Mouse (Mus musculus) neural tube, embryonic 13.5 days (tissue): ENCODE results near the gene Cdon. TPM values are rescaled to one million over a fixed set of nuclear protein-coding genes. Genes with fewer than 3 reads are reported as not detected.
A peak's percentile ranks its signal among the peaks of the same experiment; 100 is the strongest.
"Not testable (repeated sequence)": the region's sequence is repeated elsewhere in the genome, so short reads cannot be mapped to it uniquely, and the experiment has no call there.

ENCODE experiments used
- ATAC-seq: fragments of 200-750 bp; cut with Nextera tagmentation; 2 replicates; pipeline ENCODE4 v1.8.0; 2017; ENCODE audit warnings: low read depth, mild to moderate bottlenecking, moderate TSS enrichment, moderate library complexity
- H3K27ac ChIP-seq: fragments of 300-500 bp; sonication (generic); replicated peaks from 2 replicates; pipeline ENCODE4 v1.5.1; 2015; ENCODE audit warnings: moderate library complexity, mild to moderate bottlenecking, inconsistent platforms
- H3K27me3 ChIP-seq: fragments of 300-500 bp; sonication (generic); 2 replicates; pipeline ENCODE4 v1.6.1; 2015; ENCODE audit warnings: mild to moderate bottlenecking, inconsistent platforms
- H3K36me3 ChIP-seq: fragments of 300-500 bp; sonication (generic); 2 replicates; pipeline ENCODE4 v1.6.1; 2015; ENCODE audit warnings: mild to moderate bottlenecking, inconsistent platforms
- H3K4me1 ChIP-seq: fragments of 300-500 bp; sonication (generic); replicated peaks from 2 replicates; pipeline ENCODE4 v1.6.1; 2015; ENCODE audit warnings: inconsistent platforms
- H3K4me2 ChIP-seq: fragments of 300-500 bp; sonication (generic); 2 replicates; pipeline ENCODE4 v1.6.1; 2015; ENCODE audit warnings: inconsistent platforms, mild to moderate bottlenecking, moderate library complexity
- H3K4me3 ChIP-seq: fragments of 300-500 bp; sonication (generic); 2 replicates; pipeline ENCODE4 v1.5.1; 2015; ENCODE audit warnings: mild to moderate bottlenecking, inconsistent platforms
- H3K9ac ChIP-seq: fragments of 300-500 bp; sonication (generic); 2 replicates; pipeline ENCODE4 v1.6.1; 2015; ENCODE audit warnings: moderate library complexity, mild to moderate bottlenecking, inconsistent platforms
- H3K9me3 ChIP-seq: fragments of 300-500 bp; sonication (generic); 2 replicates; pipeline ENCODE4 v1.6.1; 2016; ENCODE audit warnings: inconsistent platforms
- WGBS: fragments of 180-500 bp; shearing (Covaris S2); methylation state at CpG from one replicate; pipeline ENCODE4 v1.1.7; 2015; 5-methylcytosine and 5-hydroxymethylcytosine counted together
- polyA plus RNA-seq: library from polyadenylated mRNA; unstranded; fragments of >200 nt; fragmentation: Nextera tagmentation; extraction: Ambion mirVana; gene quantifications from 2 replicates; pipeline ENCODE4 v1.2.1, GENCODE M21; 2015

Cdon gene
- polyA plus RNA-seq, 1 experiment from 2014 or later, result 3.5 TPM

DNA sequence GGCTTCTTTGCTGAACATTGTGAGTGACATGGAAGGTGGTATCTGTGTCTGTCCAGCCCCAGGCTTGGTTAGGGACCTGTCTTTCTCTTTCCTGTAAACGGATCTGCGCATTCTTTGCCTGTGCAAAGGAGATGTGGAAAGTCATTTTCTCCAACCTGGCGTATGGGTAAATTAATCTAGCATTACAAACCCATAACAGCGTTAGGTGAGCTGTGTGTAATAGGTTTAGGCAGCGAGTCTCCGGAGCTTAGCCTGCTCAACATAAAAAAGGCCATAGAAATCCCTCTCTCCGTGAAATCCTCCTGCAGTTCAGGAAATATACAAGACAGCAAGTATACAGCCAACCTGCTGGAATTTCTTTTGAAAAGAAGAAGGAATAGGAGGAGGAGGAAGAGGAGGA lies 9.0 kb upstream of the Cdon start:
- no peaks in the 10 kb centered on the region for H3K36me3 ChIP-seq
- H3K4me2 ChIP-seq, result no peak overlapping the region
- H3K27ac ChIP-seq, result peak overlapping the region; percentile 63
- H3K9me3 ChIP-seq, result no peaks in the 10 kb centered on the region
- peaks cover 20% of the 10 kb centered on the region for H3K4me1 ChIP-seq
- H3K4me3 ChIP-seq, result no peak overlapping the region
- peak; percentile 32 for ATAC-seq
- WGBS, result 43% methylated on average over 7 of the region's 7 CpGs
- H3K27me3 ChIP-seq, result peaks cover 54% of the 10 kb centered on the region
- no peak overlapping the region for H3K9ac ChIP-seq

GRCm38 (mm10) chr9:35421730-35422235 lies 855 bp downstream of the Cdon start:
- Histone ChIP-seq H3K27ac (peak overlapping the region; percentile 97), H3K9ac (peak overlapping the region; percentile 94), H3K9me3 (no peaks in the 10 kb centered on the region), H3K4me1 (peaks cover 46% of the 10 kb centered on the region), H3K4me3 (peak overlapping the region; percentile 88), H3K36me3 (no peaks in the 10 kb centered on the region), H3K27me3 (peaks cover 44% of the 10 kb centered on the region), H3K4me2 (peak overlapping the region; percentile 60)
- ATAC-seq, result peak; percentile 82
- under 1% methylated on average over 35 of the region's 35 CpGs for WGBS

- ATAC-seq, result no peak
Measured at GRCm38 (mm10) chr9:35422405-35422941, 1.5 kb downstream of the Cdon start.

GRCm38 (mm10) chr9:35423265-35423664 lies 2.3 kb downstream of the Cdon start:
- H3K36me3 ChIP-seq, result no peaks in the 10 kb centered on the region
- H3K9ac ChIP-seq, result peak overlapping the region; percentile 94
- no peak for ATAC-seq
- H3K4me2 ChIP-seq, result peak overlapping the region; percentile 60
- H3K4me1 ChIP-seq, result peaks cover 58% of the 10 kb centered on the region
- H3K9me3 ChIP-seq, result no peaks in the 10 kb centered on the region
- WGBS, result 12% methylated on average over 4 of the region's 4 CpGs
- H3K27me3 ChIP-seq, result peaks cover 30% of the 10 kb centered on the region
- H3K4me3 ChIP-seq, result peak overlapping the region; percentile 88
- H3K27ac ChIP-seq, result peak overlapping the region; percentile 29; the same call in 1 of the 2 replicates

More at GRCm38 (mm10) chr9:35422405-35422941, 1.5 kb downstream of the Cdon start:
- H3K4me2 ChIP-seq, result peak overlapping the region; percentile 60
- peak overlapping the region; percentile 94 for H3K9ac ChIP-seq
- no peaks in the 10 kb centered on the region for H3K9me3 ChIP-seq
- WGBS, result 3% methylated on average over 4 of the region's 4 CpGs
- peak overlapping the region; percentile 88 for H3K4me3 ChIP-seq
- H3K27me3 ChIP-seq, result peaks cover 38% of the 10 kb centered on the region
- H3K36me3 ChIP-seq, result no peaks in the 10 kb centered on the region
- H3K27ac ChIP-seq, result peak overlapping the region; percentile 97
- peaks cover 51% of the 10 kb centered on the region for H3K4me1 ChIP-seq

- no peaks in the 10 kb centered on the region for H3K36me3 ChIP-seq
- peak overlapping the region; percentile 57 for H3K27ac ChIP-seq
- WGBS, result 7% methylated on average over 8 of the region's 8 CpGs
- H3K9ac ChIP-seq, result peak overlapping the region; percentile 47
- peaks cover 16% of the 10 kb centered on the region for H3K27me3 ChIP-seq
- ATAC-seq, result 0 out of 2 replicates have a peak, but pooled peaks have one; percentile 4
- H3K4me1 ChIP-seq, result peaks cover 60% of the 10 kb centered on the region
- peak overlapping the region; percentile 50 for H3K4me2 ChIP-seq
- H3K9me3 ChIP-seq, result no peaks in the 10 kb centered on the region
- H3K4me3 ChIP-seq, result peak overlapping the region; percentile 24
Measured at GRCm38 (mm10) chr9:35424671-35425070, 3.7 kb downstream of the Cdon start.

DNA sequence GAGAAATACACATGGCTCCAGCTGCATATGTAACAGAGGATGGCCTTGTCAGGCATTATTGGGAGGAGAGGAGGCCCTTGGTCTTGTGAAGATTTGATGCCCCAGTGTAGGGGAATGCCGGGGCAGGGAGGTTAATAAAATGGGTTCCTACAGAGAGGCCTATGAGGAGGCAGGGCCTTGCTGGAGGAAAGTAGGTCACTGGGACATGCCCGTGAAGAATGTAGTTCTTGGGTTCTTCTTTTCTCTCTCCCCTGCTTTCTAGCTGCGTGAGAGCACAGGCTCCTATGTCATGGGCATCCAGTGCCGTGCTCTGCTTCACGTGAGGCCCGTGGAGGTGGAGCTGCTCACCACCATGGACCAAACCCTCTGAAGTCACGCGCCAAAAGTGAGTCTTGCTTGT lies 9.5 kb downstream of the Cdon start:
- H3K9ac ChIP-seq, result no peak overlapping the region
- H3K4me3 ChIP-seq, result no peak overlapping the region
- no peaks in the 10 kb centered on the region for H3K9me3 ChIP-seq
- ATAC-seq, result no peak
- H3K4me2 ChIP-seq, result no peak overlapping the region
- H3K27ac ChIP-seq, result no peak overlapping the region
- no peaks in the 10 kb centered on the region for H3K36me3 ChIP-seq
- WGBS, result 64% methylated on average over 8 of the region's 8 CpGs
- H3K4me1 ChIP-seq, result peaks cover 74% of the 10 kb centered on the region
- peaks cover 7% of the 10 kb centered on the region for H3K27me3 ChIP-seq

- H3K4me1 ChIP-seq, result peaks cover 74% of the 10 kb centered on the region
- WGBS, result 78% methylated on average over 6 of the region's 6 CpGs
Measured at GRCm38 (mm10) chr9:35431396-35431795, 10.5 kb downstream of the Cdon start.

GRCm38 (mm10) chr9:35432717-35433297 lies 11.9 kb downstream of the Cdon start:
- Histone ChIP-seq H3K27ac (peak overlapping the region; percentile 43; the same call in 1 of the 2 replicates), H3K4me1 (peaks cover 68% of the 10 kb centered on the region)
- ATAC-seq, result peak; percentile 64; the same call in 1 of the 2 replicates
- not testable (repeated sequence) for H3K36me3 ChIP-seq, H3K4me3 ChIP-seq, H3K9me3 ChIP-seq, H3K4me2 ChIP-seq, H3K9ac ChIP-seq, H3K27me3 ChIP-seq
- 27% methylated on average over 3 of the region's 3 CpGs for WGBS

More at GRCm38 (mm10) chr9:35431396-35431795, 10.5 kb downstream of the Cdon start:
- Histone ChIP-seq H3K4me2 (no peak overlapping the region), H3K36me3 (no peaks in the 10 kb centered on the region), H3K9me3 (no peaks in the 10 kb centered on the region), H3K27ac (no peak overlapping the region), H3K9ac (no peak overlapping the region), H3K4me3 (no peak overlapping the region), H3K27me3 (peaks cover 2% of the 10 kb centered on the region)
- no peak for ATAC-seq

DNA sequence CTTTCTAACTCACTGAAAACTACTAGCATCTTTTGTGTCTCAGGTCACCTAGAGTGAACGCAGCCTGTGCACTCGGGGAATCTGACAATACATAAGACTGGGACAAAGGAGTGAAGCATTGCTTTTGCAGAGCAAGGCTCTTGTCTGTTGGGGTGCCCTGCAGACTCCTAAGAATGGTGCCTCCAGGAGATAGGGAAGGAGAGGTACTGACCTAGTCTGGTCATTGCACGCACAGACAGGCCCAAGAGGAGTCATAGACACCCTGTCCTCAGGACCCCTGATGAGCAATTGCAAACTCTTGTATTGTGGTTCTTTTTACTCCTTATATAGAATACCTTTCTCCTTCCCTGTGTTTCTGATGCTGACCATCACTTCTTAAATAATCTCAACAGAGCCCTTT lies 13.4 kb downstream of the Cdon start:
- Histone ChIP-seq H3K4me3 (no peak overlapping the region), H3K27ac (no peak overlapping the region), H3K4me2 (no peak overlapping the region), H3K27me3 (no peaks in the 10 kb centered on the region), H3K9ac (no peak overlapping the region), H3K9me3 (no peaks in the 10 kb centered on the region), H3K36me3 (no peaks in the 10 kb centered on the region), H3K4me1 (peaks cover 79% of the 10 kb centered on the region)
- no peak for ATAC-seq
- 26% methylated on average over 3 of the region's 3 CpGs for WGBS

DNA sequence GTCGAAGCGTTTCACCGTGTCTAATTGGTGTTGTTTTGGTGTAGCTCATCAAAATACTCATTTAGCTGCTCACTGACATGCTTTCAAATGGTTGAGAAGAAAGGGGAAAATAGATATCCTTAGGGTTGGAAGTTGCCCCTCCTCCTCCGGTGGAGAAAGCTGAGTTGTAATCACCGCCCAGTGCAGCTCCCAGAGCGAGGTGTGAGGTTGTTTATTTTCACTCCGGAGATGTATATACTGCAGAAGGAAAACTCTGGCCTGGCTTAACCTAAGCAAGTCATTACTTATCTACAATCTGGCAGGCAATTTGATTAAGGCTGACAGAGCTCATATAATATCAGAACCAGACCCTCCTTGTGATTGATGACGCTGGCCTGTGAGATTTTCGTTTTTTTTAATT lies 14.6 kb downstream of the Cdon start:
- Histone ChIP-seq H3K4me1 (peaks cover 76% of the 10 kb centered on the region), H3K4me2 (no peak overlapping the region), H3K4me3 (no peak overlapping the region), H3K9ac (no peak overlapping the region), H3K27ac (no peak overlapping the region), H3K9me3 (no peaks in the 10 kb centered on the region), H3K36me3 (no peaks in the 10 kb centered on the region), H3K27me3 (no peaks in the 10 kb centered on the region)
- no peak for ATAC-seq
- 23% methylated on average over 9 of the region's 9 CpGs for WGBS

DNA sequence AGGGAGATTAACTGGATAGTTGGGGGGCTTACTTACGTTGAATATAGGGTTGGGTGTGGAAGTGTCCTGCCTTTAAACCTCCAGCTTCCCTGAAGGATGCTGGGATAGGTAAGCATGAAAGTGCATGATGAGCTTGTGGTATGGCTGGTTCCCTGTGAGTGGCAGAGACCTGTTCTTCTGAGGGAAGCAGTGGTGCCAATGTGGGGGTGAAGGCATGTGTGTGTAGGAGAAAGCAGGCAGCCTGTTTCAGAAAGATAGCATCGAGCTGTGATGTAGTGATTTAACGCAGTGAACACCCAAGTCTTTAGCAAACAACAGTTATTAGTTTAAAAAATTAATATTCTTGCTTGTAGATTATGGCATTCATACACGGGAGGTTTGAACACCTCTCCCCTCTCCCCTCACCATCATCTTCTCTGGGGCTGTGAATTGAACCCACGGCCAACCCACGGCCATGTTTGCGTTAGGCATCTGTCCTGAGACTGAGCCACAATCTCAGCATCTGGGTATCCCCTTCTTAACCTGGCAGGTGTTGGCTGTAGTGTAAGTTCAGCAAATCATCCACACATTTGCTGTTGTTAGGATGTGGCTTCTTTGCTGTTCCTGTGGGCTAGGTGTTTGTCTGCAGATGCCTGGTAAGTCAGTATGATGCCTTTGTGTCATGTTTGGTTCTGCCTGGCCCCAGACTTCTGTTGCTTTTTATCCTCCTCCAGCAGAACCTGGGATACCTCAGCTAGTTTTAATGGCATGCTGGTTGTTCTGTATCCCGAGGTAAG lies 17.5 kb downstream of the Cdon start:
- H3K36me3 ChIP-seq, result no peaks in the 10 kb centered on the region
- H3K4me3 ChIP-seq, result no peak overlapping the region
- H3K27me3 ChIP-seq, result no peaks in the 10 kb centered on the region
- no peaks in the 10 kb centered on the region for H3K9me3 ChIP-seq
- H3K4me2 ChIP-seq, result no peak overlapping the region
- peaks cover 66% of the 10 kb centered on the region for H3K4me1 ChIP-seq
- ATAC-seq, result no peak
- 84% methylated on average over 8 of the region's 8 CpGs for WGBS
- 0 out of 2 replicates have a peak overlapping the region, but pooled peaks have one; percentile 2 for H3K27ac ChIP-seq
- no peak overlapping the region for H3K9ac ChIP-seq

- WGBS, result 54% methylated on average over 6 of the region's 6 CpGs
- no peaks in the 10 kb centered on the region for H3K27me3 ChIP-seq
- H3K9ac ChIP-seq, result no peak overlapping the region
- no peak overlapping the region for H3K4me3 ChIP-seq
- 0 out of 2 replicates have a peak overlapping the region, but pooled peaks have one; percentile 2 for H3K27ac ChIP-seq
- no peaks in the 10 kb centered on the region for H3K36me3 ChIP-seq
- 0 out of 2 replicates have a peak, but pooled peaks have one; percentile 38 for ATAC-seq
- H3K4me2 ChIP-seq, result no peak overlapping the region
- H3K9me3 ChIP-seq, result no peaks in the 10 kb centered on the region
- H3K4me1 ChIP-seq, result peaks cover 65% of the 10 kb centered on the region
Measured at GRCm38 (mm10) chr9:35439062-35439442, 18.1 kb downstream of the Cdon start.
